Mouse (Mus musculus) 3T3-L1 (cell line): ENCODE data around the gene Gcgr.
"Not testable (repeated sequence)": the region's sequence is repeated elsewhere in the genome, so short reads cannot be mapped to it uniquely, and the experiment has no call there.

Source experiments
- DNase-seq: peaks from one replicate; pipeline ENCODE4 v3.0.0-alpha.2; 2015; ENCODE audit warnings: low read depth, low spot score

Gene Gcgr

GRCm38 (mm10) chr11:120506899-120507298 is 23.6 kb upstream of the Gcgr start:
- no peak for DNase-seq

DNA sequence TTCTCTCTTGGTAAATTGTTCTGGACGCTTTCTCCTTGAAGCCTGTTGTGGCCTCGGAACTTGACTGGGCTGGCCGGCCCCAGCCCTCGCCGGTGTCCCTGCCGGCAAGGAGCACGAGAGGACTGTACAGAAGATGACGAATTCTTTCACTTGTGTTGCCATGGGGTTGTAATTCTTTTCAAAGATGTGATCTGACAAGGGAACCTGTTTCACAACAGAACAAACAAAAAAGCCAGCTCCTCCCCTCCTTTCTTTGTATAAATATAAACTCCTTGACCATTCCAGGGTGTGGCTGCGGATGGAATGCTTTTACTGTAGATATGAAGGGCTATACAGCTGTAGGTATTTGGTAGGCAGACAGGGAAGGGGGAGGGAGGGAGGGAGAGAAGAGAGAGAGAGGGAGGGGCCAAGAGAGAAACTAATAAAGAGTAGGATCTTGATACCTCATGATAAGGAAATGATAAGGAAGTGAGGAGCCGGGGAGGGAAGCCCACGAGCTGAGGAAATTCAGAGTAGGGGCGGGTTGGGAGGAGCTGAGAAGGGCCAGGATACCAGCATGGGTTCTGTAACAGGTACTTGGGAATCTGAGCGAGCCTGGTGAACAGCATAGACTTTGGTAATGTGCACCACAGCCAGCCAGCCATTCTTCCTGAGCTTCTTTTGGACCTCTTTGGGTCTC is 22.7 kb upstream of the Gcgr start:
- DNase-seq: peak; percentile 46

- DNase-seq: peak; percentile 88
Observed at GRCm38 (mm10) chr11:120508290-120508870, 22.1 kb upstream of the Gcgr start.

GRCm38 (mm10) chr11:120509940-120510339 is 20.6 kb upstream of the Gcgr start:
- no peak for DNase-seq

- no peak for DNase-seq
Observed at GRCm38 (mm10) chr11:120510375-120511030, 20.0 kb upstream of the Gcgr start.

GRCm38 (mm10) chr11:120512790-120513453 is 17.6 kb upstream of the Gcgr start:
- peak; percentile 98 for DNase-seq

- not testable (repeated sequence) for DNase-seq
Observed at GRCm38 (mm10) chr11:120514262-120514661, 16.2 kb upstream of the Gcgr start.

GRCm38 (mm10) chr11:120515611-120516010 is 14.9 kb upstream of the Gcgr start:
- peak; percentile 86 for DNase-seq

GRCm38 (mm10) chr11:120517147-120517546 is 13.4 kb upstream of the Gcgr start:
- DNase-seq: no peak

DNA sequence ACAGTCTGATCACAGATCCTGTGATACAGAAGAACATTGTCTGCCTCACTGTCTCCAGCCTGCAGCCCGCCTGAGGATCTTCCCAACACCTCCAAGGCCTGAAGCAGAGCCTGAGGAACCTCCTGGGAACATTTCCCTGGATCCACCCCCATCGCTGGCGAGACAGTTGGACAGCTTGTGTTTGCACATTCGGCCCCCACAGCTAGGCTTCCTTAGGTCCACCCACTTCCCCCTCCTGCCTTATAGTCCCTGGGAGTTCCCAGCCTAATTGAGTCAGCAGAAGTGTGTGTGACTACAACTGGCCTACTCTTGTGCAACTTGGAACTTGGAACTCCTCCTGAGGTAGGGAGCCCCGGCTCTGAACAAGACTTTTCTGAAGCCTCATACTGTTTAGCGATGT is 12.5 kb upstream of the Gcgr start:
- peak; percentile 52 for DNase-seq

DNA sequence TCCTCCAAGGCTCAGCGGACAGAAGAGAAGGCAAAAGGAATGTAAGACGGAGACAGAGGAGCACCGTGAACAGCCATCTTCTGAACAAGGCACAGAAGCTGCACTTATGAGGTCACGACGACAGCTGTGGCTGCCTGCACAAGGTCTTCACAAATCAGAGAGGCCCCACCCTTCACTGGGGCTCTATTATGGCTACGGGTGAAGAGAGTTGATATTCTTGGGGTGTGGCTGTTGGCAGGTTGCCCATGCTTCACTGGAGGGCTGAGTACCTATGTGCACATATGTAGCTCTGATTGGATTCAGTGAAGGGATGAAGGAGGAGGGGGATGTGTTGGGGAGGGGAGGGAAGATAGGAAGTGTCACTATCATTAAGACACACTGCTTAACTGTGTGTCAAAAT is 11.9 kb upstream of the Gcgr start:
- no peak for DNase-seq

- peak; percentile 49 for DNase-seq
Observed at GRCm38 (mm10) chr11:120519738-120520137, 10.8 kb upstream of the Gcgr start.

DNA sequence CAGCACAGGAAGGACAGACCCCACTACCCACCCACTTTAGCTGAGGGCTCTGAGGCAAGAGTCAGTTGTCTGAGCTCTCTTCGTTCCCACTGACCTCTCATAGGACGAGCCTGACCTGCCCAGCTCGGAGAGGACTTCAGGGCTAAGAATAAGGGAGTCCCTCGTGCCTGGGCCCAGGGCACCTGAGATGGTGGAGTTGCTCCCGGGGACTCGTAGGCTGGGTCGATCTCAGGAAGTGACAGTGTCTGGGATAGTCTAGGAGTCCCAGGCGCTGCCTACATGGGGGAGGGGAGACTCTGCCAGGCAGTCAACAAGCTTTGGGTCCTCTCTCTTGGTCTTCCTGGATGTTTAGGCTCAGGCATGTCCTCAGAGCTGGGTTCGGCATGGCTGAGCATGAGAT is 10.0 kb upstream of the Gcgr start:
- no peak for DNase-seq

DNA sequence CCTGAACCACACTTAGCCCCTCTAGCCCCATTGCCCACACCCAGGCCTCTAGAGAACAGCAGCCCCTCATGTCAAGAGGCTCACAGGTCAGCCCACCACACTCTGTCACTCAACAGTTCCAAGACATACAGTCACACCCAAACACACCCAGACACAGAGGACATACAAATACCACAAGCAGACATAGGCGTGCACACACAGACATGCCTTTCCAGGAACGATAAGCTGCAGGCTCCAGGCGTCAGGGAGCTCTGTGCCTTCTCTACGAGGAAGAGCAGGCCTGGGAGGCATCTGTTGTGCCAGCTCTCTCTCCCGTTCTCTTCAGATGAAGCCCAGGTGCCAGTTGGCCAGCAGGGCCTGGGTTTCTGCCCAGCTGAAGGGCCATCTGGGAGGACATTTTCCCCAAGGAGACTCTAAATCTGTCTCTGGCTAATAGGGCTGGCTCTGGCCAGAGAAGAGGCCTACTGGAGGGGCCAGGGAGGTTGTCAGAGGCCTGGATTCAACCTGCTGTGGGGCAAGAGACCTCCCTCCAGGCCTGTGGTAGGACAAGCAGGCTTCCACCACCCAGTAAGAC is 9.4 kb upstream of the Gcgr start:
- no peak for DNase-seq

GRCm38 (mm10) chr11:120522581-120522980 is 7.9 kb upstream of the Gcgr start:
- no peak for DNase-seq

DNA sequence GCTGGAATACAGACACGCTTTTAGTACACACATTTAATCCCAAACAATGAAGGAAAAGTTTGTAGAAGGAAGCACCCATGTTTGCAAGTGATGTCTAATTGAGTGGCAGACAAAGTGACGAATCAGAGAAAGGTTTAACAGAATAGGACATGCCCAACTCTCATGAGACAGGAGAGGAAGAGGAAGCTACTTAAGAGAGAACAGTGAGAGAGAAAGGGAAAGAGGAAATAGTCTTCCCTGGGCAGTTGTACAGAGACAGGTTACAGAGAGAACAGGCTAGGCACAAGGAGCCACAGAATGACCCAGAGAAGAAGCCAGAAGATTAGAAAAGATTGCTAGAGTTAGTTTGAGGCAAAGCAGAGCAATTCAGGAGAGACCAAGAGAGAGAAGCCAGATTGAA is 4.5 kb upstream of the Gcgr start:
- peak; percentile 42 for DNase-seq

GRCm38 (mm10) chr11:120527690-120528354 is 2.7 kb upstream of the Gcgr start:
- no peak for DNase-seq

GRCm38 (mm10) chr11:120528903-120529302 is 1.6 kb upstream of the Gcgr start:
- no peak for DNase-seq

DNA sequence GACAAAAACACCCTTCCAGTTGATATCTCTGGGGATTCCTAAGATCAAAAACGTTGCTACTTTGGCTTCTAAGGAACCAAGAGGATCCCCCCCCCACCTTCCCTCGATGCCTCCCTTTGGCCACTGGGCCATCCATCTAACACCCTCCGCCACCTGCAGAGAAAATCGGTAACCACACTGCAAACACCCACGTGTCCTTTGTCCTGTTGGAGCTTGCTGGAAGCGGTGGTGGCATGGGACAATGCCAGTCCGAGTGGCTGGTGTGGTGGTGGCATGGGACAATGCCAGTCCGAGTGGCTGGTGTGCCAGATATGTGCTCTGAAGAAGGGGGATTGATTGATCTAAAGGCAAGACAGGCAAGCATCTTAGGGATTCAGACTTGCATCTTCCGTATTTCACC is 1.1 kb downstream of the Gcgr start:
- DNase-seq: no peak

DNA sequence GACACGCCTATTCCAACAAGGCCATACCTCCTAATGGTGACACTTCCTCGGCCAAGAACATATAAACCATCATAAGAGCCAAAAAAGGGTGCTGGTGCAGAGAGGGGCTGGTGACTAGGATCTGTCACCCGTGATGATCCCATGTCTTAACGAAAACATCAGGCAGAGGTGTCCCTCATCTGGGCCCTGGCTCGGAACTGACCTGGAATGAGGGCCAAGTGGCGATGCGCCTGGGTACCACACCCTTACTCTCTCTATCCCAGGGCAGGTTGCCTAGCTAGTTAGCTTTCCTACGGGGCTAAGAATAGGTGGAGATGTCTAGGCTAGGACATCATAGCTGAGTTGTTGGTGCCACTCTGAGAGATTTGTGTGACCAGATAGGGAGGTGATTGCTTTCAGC is 3.6 kb downstream of the Gcgr start:
- no peak for DNase-seq

DNA sequence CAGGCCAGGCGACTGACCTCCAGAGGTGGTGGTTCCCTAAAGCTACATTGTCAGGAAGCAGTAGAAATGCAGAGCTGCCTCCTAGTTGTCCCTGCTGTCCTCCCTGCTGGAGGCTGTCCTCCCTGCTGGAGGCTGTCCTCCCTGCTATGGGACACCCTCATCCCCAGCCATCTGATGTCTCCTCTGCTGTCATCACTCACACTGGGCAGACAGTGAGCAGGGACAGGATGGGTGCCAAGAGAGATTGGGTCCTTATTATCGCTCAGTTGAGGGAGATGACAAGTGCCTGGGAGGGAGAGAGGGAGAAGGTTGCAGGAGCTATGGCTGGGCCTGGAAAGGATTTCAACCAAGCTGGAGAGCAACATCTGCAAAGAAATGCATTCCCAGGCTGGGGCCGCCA is 4.6 kb downstream of the Gcgr start:
- no peak for DNase-seq

GRCm38 (mm10) chr11:120535804-120536203 is 5.3 kb downstream of the Gcgr start:
- DNase-seq: no peak
